Mouse (Mus musculus): ENCODE measurements around the gene Plce1.

DNA sequence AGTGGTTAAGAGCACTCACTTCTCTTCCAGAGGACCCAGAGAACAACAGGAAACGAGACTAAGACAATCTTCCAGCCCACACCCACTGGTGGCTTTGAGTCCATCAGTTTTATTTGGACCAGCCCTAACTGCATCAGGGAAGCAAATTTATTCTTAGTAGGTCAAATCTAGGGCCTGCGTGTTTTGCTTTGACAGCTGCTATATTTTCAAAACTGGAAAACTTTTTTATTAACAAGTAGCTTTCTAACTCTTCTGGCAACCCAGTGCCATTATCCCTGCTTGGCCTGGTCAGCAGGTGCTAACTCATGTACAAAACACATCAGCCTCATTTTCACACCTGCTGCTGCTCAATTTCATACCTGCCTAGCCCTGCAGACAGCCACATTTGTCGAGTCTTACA, 151.3 kb downstream of the Plce1 start:
- TF ChIP-seq GATA1 (IDR thresholded peaks at IDR 0.05; ENCODE audit: low read length) (no peak), TAL1 (IDR thresholded peaks at IDR 0.05; ENCODE audit: low read length) (no peak)
